Mouse (Mus musculus) thymus, adult 2 months (tissue): ENCODE measurements around the gene Gkn3.

Source experiments
- CTCF ChIP-seq: fragments of 200-500 bp; IDR thresholded peaks from 2 replicates; pipeline ENCODE4 v1.5.1; 2012; ENCODE audit warnings: mild to moderate bottlenecking, control low read depth, low read length, moderate library complexity, borderline replicate concordance; ENCODE audit not compliant: control insufficient read depth, poor library complexity, insufficient read depth; ENCODE audit errors: extremely low read depth
- POLR2A ChIP-seq: fragments of 200-500 bp; IDR thresholded peaks from 2 replicates; pipeline ENCODE4 v1.6.1; 2012; ENCODE audit warnings: mild to moderate bottlenecking, low read length, control low read depth, moderate library complexity; ENCODE audit not compliant: control insufficient read depth, poor library complexity, insufficient read depth; ENCODE audit errors: extremely low read depth

GRCm38 (mm10) chr6:87384761-87385160 lies 4.0 kb downstream of the Gkn3 start:
- TF ChIP-seq CTCF: no peak
- TF ChIP-seq POLR2A: no peak
